Mouse (Mus musculus) heart, embryonic 15.5 days (tissue): ENCODE results near the gene Spz1. TPM values are rescaled to one million over a fixed set of nuclear protein-coding genes. Genes with fewer than 3 reads are reported as not detected.

ENCODE experiments used
- ATAC-seq: fragments of 200-750 bp; cut with Nextera tagmentation; replicated peaks from 2 replicates; pipeline ENCODE4 v1.8.0; 2017; ENCODE audit warnings: low read depth, moderate TSS enrichment; ENCODE audit not compliant: insufficient number of reproducible peaks, insufficient read depth, low FRiP score
- H3K27ac ChIP-seq: fragments of 300-500 bp; sonication (generic); 2 replicates; pipeline ENCODE4 v1.5.1; 2015; ENCODE audit warnings: mild to moderate bottlenecking, inconsistent platforms
- H3K27me3 ChIP-seq: fragments of 300-500 bp; sonication (generic); 2 replicates; pipeline ENCODE4 v1.6.1; 2015; ENCODE audit warnings: inconsistent platforms
- H3K36me3 ChIP-seq: fragments of 300-500 bp; sonication (generic); 2 replicates; pipeline ENCODE4 v1.6.1; 2015; ENCODE audit warnings: mild to moderate bottlenecking, inconsistent platforms
- H3K4me1 ChIP-seq: fragments of 300-500 bp; sonication (generic); replicated peaks from 2 replicates; pipeline ENCODE4 v1.6.1; 2015; ENCODE audit warnings: inconsistent platforms
- H3K4me2 ChIP-seq: fragments of 300-500 bp; sonication (generic); 2 replicates; pipeline ENCODE4 v1.6.1; 2015; ENCODE audit warnings: inconsistent platforms, mild to moderate bottlenecking, moderate library complexity
- H3K4me3 ChIP-seq: fragments of 300-500 bp; sonication (generic); 2 replicates; pipeline ENCODE4 v1.5.1; 2015; ENCODE audit warnings: mild to moderate bottlenecking, inconsistent platforms
- H3K9ac ChIP-seq: fragments of 300-500 bp; sonication (generic); 2 replicates; pipeline ENCODE4 v1.6.1; 2015; ENCODE audit warnings: mild to moderate bottlenecking, inconsistent platforms
- H3K9me3 ChIP-seq: fragments of 300-500 bp; sonication (generic); replicated peaks from 2 replicates; pipeline ENCODE4 v1.6.1; 2016; ENCODE audit warnings: inconsistent platforms
- WGBS: fragments of 180-500 bp; shearing (Covaris S2); methylation state at CpG from one replicate; pipeline ENCODE4 v1.1.7; 2015; ENCODE audit warnings: mixed read lengths; 5-methylcytosine and 5-hydroxymethylcytosine counted together
- polyA plus RNA-seq: library from polyadenylated mRNA; unstranded; fragments of >200 nt; fragmentation: Nextera tagmentation; extraction: Ambion mirVana; gene quantifications from 2 replicates; pipeline ENCODE4 v1.2.1, GENCODE M21; 2015

Spz1 gene
- polyA plus RNA-seq, 1 experiment from 2014 or later, result not detected

DNA sequence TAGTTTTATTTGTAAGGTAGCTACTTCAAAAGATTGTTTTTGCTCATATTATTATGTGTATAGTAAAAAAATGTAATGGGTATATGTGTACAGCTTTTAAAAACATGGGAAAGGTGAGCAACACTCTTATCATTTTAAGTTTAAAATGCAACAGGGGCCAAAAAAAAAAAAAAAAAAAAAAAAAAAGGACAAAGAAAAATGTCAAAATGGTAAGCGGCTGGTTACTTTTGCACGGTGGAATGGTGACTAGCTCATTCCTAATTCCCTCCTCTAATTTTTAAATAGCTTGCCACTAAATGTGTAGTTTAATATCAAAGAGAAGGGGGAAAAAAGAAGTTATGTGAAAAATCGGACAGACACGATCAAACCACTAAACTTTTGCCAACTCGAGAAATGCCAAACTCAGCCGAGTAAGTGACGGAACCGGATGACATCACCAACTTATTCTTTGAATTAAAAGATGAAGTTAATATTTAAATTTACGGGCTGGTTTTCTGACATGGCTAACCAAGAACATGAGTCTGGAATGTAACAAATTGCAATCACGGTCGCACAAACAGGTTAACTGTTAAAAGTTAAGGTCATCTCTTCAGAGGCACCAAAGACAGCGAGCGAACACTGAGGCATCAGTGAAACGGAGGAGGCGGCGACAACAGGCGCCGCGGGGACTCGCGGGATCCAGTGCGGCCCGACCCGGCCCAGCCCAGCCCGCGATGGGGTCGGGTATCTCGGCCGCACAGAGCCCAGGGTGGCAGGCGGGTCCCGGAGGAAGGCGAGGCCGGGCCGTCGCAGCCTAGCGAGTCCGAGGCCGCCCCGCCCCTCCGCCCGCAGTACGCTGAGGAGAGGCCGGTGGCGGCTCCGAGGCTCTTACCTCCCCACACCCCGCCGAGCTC lies 45.9 kb downstream of the Spz1 start:
- Histone ChIP-seq H3K4me2 (peak overlapping the region; percentile 65), H3K27ac (peak overlapping the region; percentile 98), H3K9me3 (no peaks in the 10 kb centered on the region), H3K9ac (peak overlapping the region; percentile 85), H3K36me3 (no peaks in the 10 kb centered on the region), H3K4me3 (peak overlapping the region; percentile 80), H3K27me3 (no peaks in the 10 kb centered on the region), H3K4me1 (peaks cover 8% of the 10 kb centered on the region)
- ATAC-seq, result peak; percentile 87
- WGBS, result 2% methylated on average over 33 of the region's 47 CpGs

Other genes with a start within 250 kb of the Spz1 start
- gene Dhfr, start 221.4 kb downstream of the Spz1 start, polyA plus RNA-seq, result 9.5 and 10.2 TPM in 2 replicates
- 13.4 and 16.7 TPM in 2 replicates for gene Msh3, start 221.2 kb downstream of the Spz1 start, polyA plus RNA-seq
- 0.09 and 0.14 TPM in 2 replicates for gene Ankrd34b, start 150.3 kb downstream of the Spz1 start, polyA plus RNA-seq
- gene Fam151b, start 92.2 kb downstream of the Spz1 start, polyA plus RNA-seq, result 0.11 TPM in 1 of 2 replicates, not detected in the other
- gene Zfyve16, start 45.3 kb downstream of the Spz1 start, polyA plus RNA-seq, result 6.9 and 7.4 TPM in 2 replicates
- 9.6 and 11.3 TPM in 2 replicates for gene Serinc5, start 34.9 kb upstream of the Spz1 start, polyA plus RNA-seq
- 28.6 and 38.2 TPM in 2 replicates for gene Thbs4, start 218.6 kb upstream of the Spz1 start, polyA plus RNA-seq